Mouse (Mus musculus) midbrain, embryonic 11.5 days (tissue): ENCODE measurements at regions not wholly inside any gene's neighbourhood (a gene's known extent, or its start where the extent isn't known, plus 50 kb on each side); places are given as distances from the start of the nearest gene placed in this dataset.
A peak's percentile ranks its signal among the peaks of the same experiment; 100 is the strongest.

Source experiments
- ATAC-seq: fragments of 200-750 bp; cut with Nextera tagmentation; 2 replicates; pipeline ENCODE4 v1.8.0; 2017; ENCODE audit warnings: moderate TSS enrichment, moderate library complexity; ENCODE audit not compliant: low FRiP score
- DNase-seq: peaks from one replicate; pipeline ENCODE4 v3.0.0; 2015; ENCODE audit warnings: low spot score; ENCODE audit errors: missing footprints
- H3K27ac ChIP-seq: fragments of 300-500 bp; sonication (generic); 2 replicates; pipeline ENCODE4 v1.5.1; 2014; ENCODE audit warnings: low read depth, low read length
- H3K27me3 ChIP-seq: fragments of 300-500 bp; sonication (generic); 2 replicates; pipeline ENCODE4 v1.6.1; 2014; ENCODE audit warnings: mild to moderate bottlenecking, low read length, moderate library complexity, mixed read lengths; ENCODE audit not compliant: control insufficient read depth, insufficient read depth
- H3K36me3 ChIP-seq: fragments of 300-500 bp; sonication (generic); 2 replicates; pipeline ENCODE4 v1.6.1; 2014; ENCODE audit warnings: mild to moderate bottlenecking, low read length, moderate library complexity, mixed read lengths; ENCODE audit not compliant: control insufficient read depth, insufficient read depth
- H3K4me1 ChIP-seq: fragments of 300-500 bp; sonication (generic); 2 replicates; pipeline ENCODE4 v1.6.1; 2014; ENCODE audit warnings: low read length; ENCODE audit not compliant: control insufficient read depth, insufficient read depth
- H3K4me2 ChIP-seq: fragments of 300-500 bp; sonication (generic); 2 replicates; pipeline ENCODE4 v1.6.1; 2014; ENCODE audit warnings: mild to moderate bottlenecking, moderate library complexity
- H3K4me3 ChIP-seq: fragments of 300-500 bp; sonication (generic); 2 replicates; pipeline ENCODE4 v1.5.1; 2014; ENCODE audit warnings: low read depth, low read length
- H3K9ac ChIP-seq: fragments of 300-500 bp; sonication (generic); 2 replicates; pipeline ENCODE4 v1.6.1; 2014; ENCODE audit warnings: low read length
- H3K9me3 ChIP-seq: fragments of 300-500 bp; sonication (generic); 2 replicates; pipeline ENCODE4 v1.6.1; 2016; ENCODE audit warnings: low read length; ENCODE audit not compliant: control insufficient read depth
- WGBS: fragments of 180-500 bp; shearing (Covaris S2); extraction: QIAGEN DNeasy Blood & Tissue Kit; methylation state at CpG from one replicate; pipeline ENCODE4 v1.1.7; 2014; 5-methylcytosine and 5-hydroxymethylcytosine counted together

DNA sequence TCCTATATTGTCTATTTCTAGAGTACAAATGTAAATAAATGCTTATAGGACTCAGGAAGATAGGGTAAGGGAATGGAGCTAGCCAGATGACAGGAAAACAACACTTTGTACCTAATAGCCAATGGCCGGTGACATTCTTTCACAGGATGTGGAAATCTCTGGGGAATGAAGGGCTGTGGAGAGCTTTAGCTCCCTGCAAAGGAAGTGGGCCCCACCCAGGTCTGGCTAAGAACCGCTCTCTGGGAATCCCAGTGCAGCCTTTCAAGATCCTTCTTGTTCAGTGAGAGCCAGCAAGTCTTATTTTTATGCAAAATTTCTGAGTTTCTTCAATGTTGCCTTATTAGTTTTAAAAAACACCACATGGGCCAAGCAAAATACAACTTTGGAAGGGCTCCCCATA, 54.7 kb upstream of the Pappa2 start:
- no peaks in the 10 kb centered on the region for H3K4me1 ChIP-seq
- H3K36me3 ChIP-seq = no peaks in the 10 kb centered on the region
- ATAC-seq (no peak), DNase-seq (no peak)
- H3K4me2 ChIP-seq = no peak overlapping the region
- WGBS = 87% methylated on average over 2 of the region's 2 CpGs
- H3K9me3 ChIP-seq = no peaks in the 10 kb centered on the region
- H3K9ac ChIP-seq = no peak overlapping the region
- H3K4me3 ChIP-seq = no peak overlapping the region
- H3K27me3 ChIP-seq = no peaks in the 10 kb centered on the region
- no peak overlapping the region for H3K27ac ChIP-seq

DNA sequence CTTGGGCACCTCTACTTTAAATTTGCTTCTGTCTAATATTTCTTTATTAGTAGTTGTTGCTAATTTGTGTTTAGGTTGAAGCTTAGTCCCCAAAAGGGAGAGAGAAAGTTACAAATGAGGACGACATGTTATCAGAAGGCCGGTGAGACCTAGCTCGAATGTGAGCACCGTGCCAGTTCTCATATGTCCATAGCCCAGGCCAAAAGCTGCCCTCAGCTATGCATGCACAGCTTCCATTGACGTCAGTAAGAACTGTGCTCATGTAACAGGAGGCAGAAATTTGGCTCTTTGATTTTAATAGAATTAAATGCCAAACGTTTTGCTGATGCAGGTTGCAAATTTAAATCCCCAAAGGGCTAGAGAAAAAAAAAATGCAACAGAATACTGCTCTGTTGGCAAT, 56.1 kb upstream of the Pappa2 start:
- H3K9me3 ChIP-seq = no peaks in the 10 kb centered on the region
- H3K4me3 ChIP-seq = no peak overlapping the region
- no peak overlapping the region for H3K4me2 ChIP-seq
- WGBS = 78% methylated on average over 6 of the region's 6 CpGs
- H3K4me1 ChIP-seq = no peaks in the 10 kb centered on the region
- H3K9ac ChIP-seq = no peak overlapping the region
- H3K36me3 ChIP-seq = no peaks in the 10 kb centered on the region
- H3K27ac ChIP-seq = no peak overlapping the region
- no peaks in the 10 kb centered on the region for H3K27me3 ChIP-seq
- DNase-seq (no peak), ATAC-seq (no peak)

DNA sequence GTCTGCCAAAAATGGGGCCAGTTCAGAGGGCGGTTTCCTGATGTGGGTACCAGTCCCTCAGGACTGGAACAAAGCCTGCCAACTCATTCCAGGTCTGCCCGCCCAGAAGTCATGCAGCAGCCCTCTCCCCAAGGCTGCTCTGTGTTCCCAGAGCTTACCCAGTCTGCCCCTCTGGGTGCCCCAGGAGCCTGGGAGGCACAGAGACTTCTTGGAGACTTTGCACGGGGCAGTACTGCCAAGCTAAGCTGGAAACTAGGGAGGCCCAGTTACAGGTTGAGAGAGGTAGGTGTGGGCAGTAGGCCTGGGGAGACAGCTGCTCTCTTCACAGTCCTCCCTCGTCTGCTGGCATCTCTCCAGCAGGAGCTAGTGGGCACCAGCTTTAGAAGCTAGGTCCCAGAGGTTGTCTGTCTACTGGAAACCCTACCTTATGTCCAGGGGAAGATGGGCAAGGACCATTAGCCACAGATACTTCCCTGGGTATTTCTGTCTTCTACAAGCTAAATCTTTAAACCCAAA, 65.6 kb upstream of the Pappa2 start:
- ATAC-seq = no peak
- H3K4me1 ChIP-seq = no peaks in the 10 kb centered on the region
- no peaks in the 10 kb centered on the region for H3K27me3 ChIP-seq
- H3K9me3 ChIP-seq = no peaks in the 10 kb centered on the region
- H3K4me3 ChIP-seq = no peak overlapping the region
- H3K36me3 ChIP-seq = no peaks in the 10 kb centered on the region
- H3K4me2 ChIP-seq = no peak overlapping the region
- WGBS = 72% methylated on average over 4 of the region's 4 CpGs
- no peak overlapping the region for H3K9ac ChIP-seq
- no peak overlapping the region for H3K27ac ChIP-seq
- DNase-seq = peak; percentile 19

DNA sequence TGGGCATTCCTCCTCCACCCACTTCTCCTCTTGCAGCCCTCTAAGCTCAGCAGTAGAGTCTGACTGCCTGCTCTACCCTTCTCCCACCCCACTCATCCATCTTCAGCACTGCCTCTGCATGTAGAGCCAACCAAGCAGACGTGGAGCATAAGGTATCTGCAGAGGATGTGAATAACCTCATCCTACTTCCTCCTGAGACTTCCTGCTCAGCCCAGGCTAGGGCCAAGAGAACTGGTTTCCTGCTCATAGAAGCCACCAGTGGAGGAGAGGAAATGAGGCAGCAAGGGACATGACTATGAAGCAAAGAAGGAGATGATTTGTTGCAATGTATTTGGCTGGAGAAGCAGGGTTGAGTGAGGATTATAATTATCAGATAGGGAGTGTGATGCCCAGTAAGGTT, 84.7 kb upstream of the Pappa2 start:
- no peak for ATAC-seq
- H3K9ac ChIP-seq = no peak overlapping the region
- H3K36me3 ChIP-seq = no peaks in the 10 kb centered on the region
- no peak overlapping the region for H3K4me2 ChIP-seq
- H3K4me3 ChIP-seq = no peak overlapping the region
- H3K9me3 ChIP-seq = no peaks in the 10 kb centered on the region
- H3K27ac ChIP-seq = no peak overlapping the region
- H3K27me3 ChIP-seq = no peaks in the 10 kb centered on the region
- 85% methylated on average over 1 of the region's 1 CpGs for WGBS
- DNase-seq = no peak
- H3K4me1 ChIP-seq = no peaks in the 10 kb centered on the region

DNA sequence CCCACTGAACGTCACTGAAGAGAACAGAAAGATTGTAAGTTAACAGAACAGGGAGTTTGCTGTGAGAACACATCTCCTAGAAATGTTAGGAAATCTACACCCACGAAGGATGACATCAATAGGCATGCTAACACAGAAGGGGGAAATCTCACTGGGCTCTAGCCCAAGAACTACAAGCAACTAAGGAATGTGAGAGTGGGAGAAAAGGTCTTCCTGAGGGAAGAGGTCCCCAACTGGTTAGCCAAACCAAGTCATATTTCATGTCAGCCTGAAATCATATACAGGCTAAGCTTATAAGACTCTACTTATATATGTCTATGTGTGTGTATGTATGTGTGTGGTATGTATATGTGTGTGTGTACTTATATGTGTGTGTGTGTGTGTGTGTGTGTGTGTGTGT, 118.9 kb upstream of the Pappa2 start:
- H3K9me3 ChIP-seq = no peaks in the 10 kb centered on the region
- no peaks in the 10 kb centered on the region for H3K36me3 ChIP-seq
- H3K4me3 ChIP-seq = no peak overlapping the region
- ATAC-seq (no peak), DNase-seq (no peak)
- WGBS = 82% methylated on average over 2 of the region's 2 CpGs
- no peak overlapping the region for H3K4me2 ChIP-seq
- no peaks in the 10 kb centered on the region for H3K4me1 ChIP-seq
- no peaks in the 10 kb centered on the region for H3K27me3 ChIP-seq
- H3K9ac ChIP-seq = no peak overlapping the region
- H3K27ac ChIP-seq = no peak overlapping the region

DNA sequence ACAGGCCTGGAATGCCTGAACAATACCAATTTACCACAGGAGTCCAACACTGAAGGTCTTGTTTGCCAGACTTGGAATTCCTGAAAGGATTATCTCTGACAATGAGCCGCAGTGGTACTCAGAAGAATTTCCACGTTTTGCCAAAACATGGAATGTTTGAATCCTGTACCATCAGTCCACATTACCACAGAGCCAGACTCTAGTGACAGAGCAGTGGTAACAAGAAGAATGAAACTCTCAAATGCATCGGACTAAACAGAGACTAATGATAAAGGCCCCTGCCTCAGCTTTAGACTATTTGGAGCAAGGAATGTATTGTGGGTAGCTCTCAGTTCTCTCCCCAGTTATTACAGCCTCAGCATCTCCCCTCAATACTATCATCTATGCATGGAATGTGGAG, 109.9 kb upstream of the Cop1 start:
- 49% methylated on average over 3 of the region's 3 CpGs for WGBS
- no peak for ATAC-seq
- H3K4me3 ChIP-seq = no peak overlapping the region
- no peaks in the 10 kb centered on the region for H3K4me1 ChIP-seq
- H3K27ac ChIP-seq = no peak overlapping the region
- H3K36me3 ChIP-seq = no peaks in the 10 kb centered on the region
- no peaks in the 10 kb centered on the region for H3K9me3 ChIP-seq
- H3K9ac ChIP-seq = no peak overlapping the region
- DNase-seq = no peak
- H3K4me2 ChIP-seq = no peak overlapping the region
- no peaks in the 10 kb centered on the region for H3K27me3 ChIP-seq

DNA sequence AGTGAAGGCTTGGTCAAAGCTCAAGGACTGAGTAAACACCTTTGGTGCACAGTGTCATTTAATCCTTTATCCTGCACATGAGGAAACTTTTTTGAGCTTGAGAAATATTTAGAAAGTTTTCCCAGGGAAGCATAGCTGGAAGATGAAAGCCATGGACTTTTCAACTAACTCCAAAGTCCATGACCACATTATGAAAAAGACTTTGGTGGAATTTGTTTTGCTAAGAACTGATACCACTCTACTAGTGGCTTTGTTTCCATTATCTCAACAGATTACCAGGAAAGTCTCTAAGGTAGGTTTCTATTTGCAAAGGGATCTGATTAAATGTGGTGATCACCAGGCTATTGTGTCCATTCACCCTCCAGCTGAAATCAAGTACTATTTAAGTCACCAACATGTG, 107.2 kb upstream of the Cop1 start:
- Histone ChIP-seq H3K9me3 (no peaks in the 10 kb centered on the region), H3K9ac (no peak overlapping the region), H3K4me2 (no peak overlapping the region), H3K27ac (no peak overlapping the region), H3K4me3 (no peak overlapping the region), H3K27me3 (no peaks in the 10 kb centered on the region), H3K4me1 (no peaks in the 10 kb centered on the region), H3K36me3 (no peaks in the 10 kb centered on the region)
- no peak for DNase-seq
- ATAC-seq = no peak

DNA sequence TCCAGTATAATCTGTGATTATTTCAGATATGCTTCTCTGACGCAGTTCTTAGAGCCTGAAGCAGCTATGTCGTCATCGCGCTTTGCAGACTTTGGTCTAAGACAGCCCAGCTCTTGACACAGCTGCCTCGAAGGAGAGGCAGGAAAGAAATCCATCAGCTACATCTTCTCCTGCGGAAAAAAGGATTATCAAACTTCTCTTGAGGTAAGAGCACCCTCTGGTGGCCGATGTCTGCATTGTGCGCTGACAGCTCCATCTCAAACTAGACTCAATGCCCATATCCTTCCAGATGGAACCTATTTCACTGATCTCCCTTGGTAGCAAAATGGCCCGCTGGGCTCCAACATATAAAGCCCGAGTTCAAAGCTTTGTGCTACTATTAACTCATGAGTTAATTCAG, 96.8 kb upstream of the Cop1 start:
- DNase-seq (peak; percentile 98), ATAC-seq (peak; percentile 75)
- Histone ChIP-seq H3K9ac (no peak overlapping the region), H3K36me3 (no peaks in the 10 kb centered on the region), H3K27ac (no peak overlapping the region), H3K27me3 (no peaks in the 10 kb centered on the region), H3K4me1 (no peaks in the 10 kb centered on the region), H3K4me3 (no peak overlapping the region), H3K9me3 (no peaks in the 10 kb centered on the region), H3K4me2 (no peak overlapping the region)
- WGBS = 11% methylated on average over 10 of the region's 10 CpGs

DNA sequence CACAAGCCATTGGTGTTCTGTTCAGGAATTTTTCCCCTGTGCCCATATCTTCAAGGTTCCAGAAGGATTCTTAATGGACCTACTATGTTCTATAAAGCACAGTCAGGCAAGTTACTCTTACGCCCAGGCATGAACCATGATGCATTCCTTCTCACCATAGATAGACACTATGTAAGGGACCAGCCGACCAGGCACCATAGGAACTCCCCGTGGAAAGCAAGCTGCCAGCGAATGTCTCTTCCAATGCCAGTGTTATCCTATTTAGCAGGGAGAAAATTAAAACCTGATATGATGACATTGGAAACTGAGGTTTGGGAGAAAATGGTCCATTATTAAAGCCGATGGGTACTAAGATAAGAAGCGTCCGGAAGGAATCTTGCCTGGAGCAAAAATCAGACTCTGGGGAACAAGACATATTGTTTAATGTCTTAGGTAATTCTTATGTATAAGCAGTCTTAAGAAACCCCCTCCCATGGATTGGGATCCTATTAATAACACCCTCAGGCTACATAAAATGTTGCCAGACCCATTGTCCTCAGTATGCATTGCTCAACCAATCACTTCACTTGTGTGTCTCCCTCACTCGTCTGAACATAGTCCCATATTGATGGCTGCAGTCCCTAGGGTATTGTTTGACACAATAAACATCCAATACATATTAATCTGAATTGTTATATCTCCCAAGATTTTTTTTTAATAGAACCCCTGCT, 84.2 kb upstream of the Cop1 start:
- H3K4me3 ChIP-seq = no peak overlapping the region
- H3K4me1 ChIP-seq = no peaks in the 10 kb centered on the region
- DNase-seq = no peak
- H3K9ac ChIP-seq = no peak overlapping the region
- H3K9me3 ChIP-seq = no peaks in the 10 kb centered on the region
- 89% methylated on average over 8 of the region's 8 CpGs for WGBS
- no peak for ATAC-seq
- H3K4me2 ChIP-seq = no peak overlapping the region
- no peaks in the 10 kb centered on the region for H3K27me3 ChIP-seq
- H3K36me3 ChIP-seq = no peaks in the 10 kb centered on the region
- H3K27ac ChIP-seq = no peak overlapping the region
